Mouse (Mus musculus) neutrophil, adult 59 days (primary cell): ENCODE measurements around the gene Slc17a6. TPM values are rescaled to one million over a fixed set of nuclear protein-coding genes. Genes with fewer than 3 reads are reported as not detected.

Experiments used
- total RNA-seq, 2 experiments: library from RNA; stranded (reverse); gene quantifications; 1 replicate in 1 of 2; 2 replicates in 1 of 2; pipeline ENCODE4 v1.2.4; 2023

The Slc17a6 gene
- not detected for total RNA-seq

DNA sequence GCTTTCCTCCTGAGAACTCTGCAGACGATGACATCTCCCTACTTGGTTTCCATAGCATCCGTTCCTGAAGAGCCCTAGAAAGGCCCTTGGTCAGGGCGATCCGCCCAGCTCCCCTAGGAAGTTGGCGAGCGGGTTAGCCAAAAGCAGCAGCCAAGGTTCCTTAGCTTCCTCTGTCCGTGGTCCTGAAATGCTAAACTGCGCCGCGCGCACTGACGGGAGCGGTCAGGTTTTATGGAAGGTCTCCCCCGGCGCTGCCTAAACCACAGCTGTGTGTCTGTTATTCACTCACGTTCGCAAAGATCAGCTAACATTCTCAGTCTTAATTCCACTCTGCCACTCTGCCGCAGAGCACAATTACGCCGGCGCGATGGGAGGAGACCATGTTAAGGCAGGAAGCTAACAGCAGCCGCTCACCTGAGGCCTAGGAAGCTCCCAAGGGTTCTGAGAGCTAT is at the start of gene Slc17a6:
Gene Slc17a6 (plus strand): TSS at position 313 of the 452 bp plus-strand sequence.

Other genes with a start within 250 kb of the Slc17a6 start
- not detected for gene Ano5, start 111.0 kb upstream of the Slc17a6 start, total RNA-seq
- gene Gas2, start 240.0 kb downstream of the Slc17a6 start, total RNA-seq = 1 to 10 TPM; 1.6 to 2.5 TPM
- 1 to 10 TPM; 4.1 to 4.5 TPM for gene Fancf, start 240.3 kb downstream of the Slc17a6 start, total RNA-seq